Mouse (Mus musculus) kidney, embryonic 14.5 days (tissue): ENCODE data around the gene Senp1. TPM values are rescaled to one million over a fixed set of nuclear protein-coding genes. Genes with fewer than 3 reads are reported as not detected.

ENCODE experiments used
- ATAC-seq: fragments of 200-750 bp; cut with Nextera tagmentation; 2 replicates; pipeline ENCODE4 v1.8.0; 2017; ENCODE audit warnings: moderate number of reproducible peaks, mild to moderate bottlenecking, moderate TSS enrichment, moderate library complexity; ENCODE audit not compliant: low FRiP score, low TSS enrichment
- H3K27ac ChIP-seq: fragments of 300-500 bp; sonication (generic); 2 replicates; pipeline ENCODE4 v1.5.1; 2014; ENCODE audit warnings: low read depth, mild to moderate bottlenecking, low read length, moderate library complexity, mixed read lengths
- H3K27me3 ChIP-seq: fragments of 300-500 bp; sonication (generic); 2 replicates; pipeline ENCODE4 v1.6.1; 2014; ENCODE audit warnings: mild to moderate bottlenecking, low read length; ENCODE audit not compliant: control insufficient read depth, insufficient read depth
- H3K36me3 ChIP-seq: fragments of 300-500 bp; sonication (generic); 2 replicates; pipeline ENCODE4 v1.6.1; 2014; ENCODE audit warnings: low read length, mixed read lengths; ENCODE audit not compliant: control insufficient read depth, insufficient read depth
- H3K4me1 ChIP-seq: fragments of 300-500 bp; sonication (generic); 2 replicates; pipeline ENCODE4 v1.6.1; 2014; ENCODE audit warnings: low read length, mixed read lengths; ENCODE audit not compliant: control insufficient read depth, insufficient read depth
- H3K4me2 ChIP-seq: fragments of 300-500 bp; sonication (generic); replicated peaks from 2 replicates; pipeline ENCODE4 v1.6.1; 2014; ENCODE audit warnings: low read depth, mild to moderate bottlenecking, low read length
- H3K4me3 ChIP-seq: fragments of 300-500 bp; sonication (generic); 2 replicates; pipeline ENCODE4 v1.5.1; 2014; ENCODE audit warnings: mild to moderate bottlenecking, low read length
- H3K9ac ChIP-seq: fragments of 300-500 bp; sonication (generic); 2 replicates; pipeline ENCODE4 v1.6.1; 2014; ENCODE audit warnings: low read depth, mild to moderate bottlenecking, low read length, moderate library complexity
- H3K9me3 ChIP-seq: fragments of 300-500 bp; sonication (generic); 2 replicates; pipeline ENCODE4 v1.6.1; 2016; ENCODE audit warnings: low read length; ENCODE audit not compliant: control insufficient read depth
- WGBS: fragments of 180-500 bp; shearing (Covaris S2); extraction: QIAGEN DNeasy Blood & Tissue Kit; methylation state at CpG from one replicate; pipeline ENCODE4 v1.1.7; 2014; 5-methylcytosine and 5-hydroxymethylcytosine counted together
- polyA plus RNA-seq: library from polyadenylated mRNA; unstranded; fragments of >200 nt; fragmentation: Nextera tagmentation; extraction: Ambion mirVana; gene quantifications from 2 replicates; pipeline ENCODE4 v1.2.1, GENCODE M21; 2014

Gene Senp1
- polyA plus RNA-seq, 1 experiment from 2014 or later, result 41.2 TPM

- 95% methylated on average over 5 of the region's 5 CpGs for WGBS
- Histone ChIP-seq H3K36me3 (peaks cover 94% of the 10 kb centered on the region), H3K4me1 (no peaks in the 10 kb centered on the region), H3K27me3 (no peaks in the 10 kb centered on the region), H3K9me3 (no peaks in the 10 kb centered on the region), H3K27ac (no peak overlapping the region), H3K4me2 (no peak overlapping the region), H3K9ac (no peak overlapping the region), H3K4me3 (no peak overlapping the region)
- no peak for ATAC-seq
Observed at GRCm38 (mm10) chr15:98044387-98044786, 49.2 kb downstream of the Senp1 start.

DNA sequence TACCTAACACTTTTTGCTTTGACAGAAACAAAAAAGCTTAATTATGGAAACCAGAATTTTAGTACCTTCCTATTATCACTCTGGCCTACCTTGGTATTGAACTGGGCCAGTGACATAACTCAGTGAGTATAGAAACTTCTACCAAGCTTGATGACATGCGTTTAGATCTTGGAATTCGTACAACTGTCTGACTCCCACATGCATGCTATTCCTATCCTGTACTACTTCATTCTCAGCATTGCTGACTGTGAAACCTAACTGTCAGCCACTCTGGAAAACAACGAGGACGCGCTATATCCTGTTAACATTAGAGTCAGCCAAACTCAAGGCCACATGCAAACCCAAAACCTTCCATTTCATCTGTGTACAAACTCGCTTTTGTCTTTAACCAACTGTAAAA, 49.6 kb downstream of the Senp1 start:
- H3K27me3 ChIP-seq, result no peaks in the 10 kb centered on the region
- 91% methylated on average over 6 of the region's 6 CpGs for WGBS
- ATAC-seq, result no peak
- no peak overlapping the region for H3K4me3 ChIP-seq
- no peak overlapping the region for H3K9ac ChIP-seq
- no peaks in the 10 kb centered on the region for H3K4me1 ChIP-seq
- H3K36me3 ChIP-seq, result peaks cover 94% of the 10 kb centered on the region
- no peaks in the 10 kb centered on the region for H3K9me3 ChIP-seq
- no peak overlapping the region for H3K27ac ChIP-seq
- no peak overlapping the region for H3K4me2 ChIP-seq

GRCm38 (mm10) chr15:98042508-98042907, 51.0 kb downstream of the Senp1 start:
- no peak for ATAC-seq
- 94% methylated on average over 12 of the region's 12 CpGs for WGBS
- peaks cover 86% of the 10 kb centered on the region for H3K36me3 ChIP-seq

DNA sequence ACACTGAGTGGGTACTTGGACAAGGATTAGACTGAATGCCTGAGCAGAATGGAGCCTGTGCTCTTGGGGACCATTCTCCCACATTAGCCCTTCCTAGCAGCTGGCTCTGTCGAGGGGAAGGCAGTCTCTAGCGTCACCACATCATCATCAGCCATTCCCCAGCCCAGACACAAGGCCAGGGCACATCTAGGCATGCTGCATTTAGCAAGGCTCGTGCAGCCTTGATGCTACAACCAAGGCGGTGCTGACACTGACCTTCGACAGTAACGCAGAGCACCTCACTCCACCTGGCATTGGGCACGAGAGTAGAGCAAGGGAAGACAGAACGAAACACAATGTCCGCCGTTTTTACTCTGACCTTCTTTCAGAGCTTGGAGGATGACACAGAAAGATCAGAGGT, 53.9 kb downstream of the Senp1 start:
- no peak overlapping the region for H3K4me2 ChIP-seq
- H3K27ac ChIP-seq, result no peak overlapping the region
- ATAC-seq, result no peak
- no peaks in the 10 kb centered on the region for H3K9me3 ChIP-seq
- H3K4me3 ChIP-seq, result no peak overlapping the region
- WGBS, result 91% methylated on average over 10 of the region's 10 CpGs
- H3K36me3 ChIP-seq, result peaks cover 76% of the 10 kb centered on the region
- no peaks in the 10 kb centered on the region for H3K27me3 ChIP-seq
- H3K9ac ChIP-seq, result no peak overlapping the region
- H3K4me1 ChIP-seq, result no peaks in the 10 kb centered on the region

More at GRCm38 (mm10) chr15:98042508-98042907, 51.0 kb downstream of the Senp1 start:
- Histone ChIP-seq H3K4me1 (no peaks in the 10 kb centered on the region), H3K27ac (no peak overlapping the region), H3K27me3 (no peaks in the 10 kb centered on the region), H3K9ac (no peak overlapping the region), H3K4me2 (no peak overlapping the region), H3K4me3 (no peak overlapping the region), H3K9me3 (no peaks in the 10 kb centered on the region)

DNA sequence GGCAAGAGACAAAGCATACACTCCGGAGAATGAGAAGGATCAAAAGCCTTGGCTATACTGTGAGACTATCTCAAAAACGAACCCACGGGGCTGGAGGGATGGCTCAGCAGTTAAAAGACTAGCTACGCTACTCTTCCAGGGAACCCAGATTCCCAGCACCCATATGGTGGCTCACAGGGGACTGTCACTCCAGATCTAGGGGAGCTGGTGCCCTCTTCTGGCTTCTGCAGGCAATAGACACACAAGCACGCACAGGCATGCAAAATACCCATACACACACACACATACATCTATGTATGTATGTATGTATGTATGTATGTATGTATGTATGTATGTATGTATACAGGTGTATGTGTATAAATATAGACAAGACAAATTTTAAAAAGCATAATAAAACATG, 57.0 kb downstream of the Senp1 start:
- Histone ChIP-seq H3K9me3 (no peaks in the 10 kb centered on the region), H3K4me2 (no peak overlapping the region), H3K9ac (no peak overlapping the region), H3K4me3 (no peak overlapping the region), H3K4me1 (no peaks in the 10 kb centered on the region), H3K27ac (no peak overlapping the region), H3K36me3 (peaks cover 46% of the 10 kb centered on the region), H3K27me3 (no peaks in the 10 kb centered on the region)
- no peak for ATAC-seq
- WGBS, result 99% methylated on average over 5 of the region's 5 CpGs

DNA sequence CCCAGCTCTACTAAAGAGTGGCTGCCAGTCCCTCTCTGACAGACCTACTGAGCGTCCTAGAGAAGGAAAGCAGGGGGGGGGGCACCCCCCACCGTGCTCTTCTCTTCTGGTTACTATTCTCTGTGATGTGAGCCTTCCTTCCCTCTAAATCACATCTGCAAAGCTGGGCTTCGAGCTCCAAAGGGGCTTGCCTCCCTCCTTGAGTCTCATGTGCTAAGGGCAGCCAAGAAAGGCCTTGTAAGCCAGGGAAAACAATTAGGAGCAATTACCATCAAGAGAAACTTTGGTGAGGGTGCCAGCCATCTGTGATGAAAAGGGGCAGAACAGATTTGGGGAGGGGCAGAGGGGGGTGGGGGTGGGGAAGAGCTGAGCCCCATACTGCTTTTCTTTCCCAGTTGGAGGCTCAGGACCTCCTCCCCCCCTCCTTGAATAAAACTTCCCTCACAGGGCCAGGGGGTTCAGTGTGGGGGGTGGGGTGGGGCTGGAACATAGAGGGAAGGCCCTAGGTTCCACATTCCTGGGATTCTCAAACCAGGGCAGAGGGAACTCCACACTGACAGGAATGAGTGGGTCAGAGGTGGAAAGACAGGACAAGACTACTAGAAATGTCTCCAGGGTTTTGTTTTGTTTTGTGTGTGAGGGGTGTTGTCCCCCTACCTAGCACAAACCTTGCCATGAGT, 58.3 kb downstream of the Senp1 start:
- peaks cover 33% of the 10 kb centered on the region for H3K36me3 ChIP-seq
- WGBS, result 15% methylated on average over 3 of the region's 3 CpGs
- H3K9me3 ChIP-seq, result no peaks in the 10 kb centered on the region
- no peaks in the 10 kb centered on the region for H3K4me1 ChIP-seq
- H3K9ac ChIP-seq, result no peak overlapping the region
- H3K4me2 ChIP-seq, result no peak overlapping the region
- no peak overlapping the region for H3K4me3 ChIP-seq
- ATAC-seq, result no peak
- no peak overlapping the region for H3K27ac ChIP-seq
- H3K27me3 ChIP-seq, result no peaks in the 10 kb centered on the region

GRCm38 (mm10) chr15:98033233-98033748, 60.3 kb downstream of the Senp1 start:
- Histone ChIP-seq H3K9me3 (no peaks in the 10 kb centered on the region), H3K9ac (no peak overlapping the region), H3K4me3 (no peak overlapping the region), H3K4me2 (no peak overlapping the region), H3K4me1 (peaks cover 5% of the 10 kb centered on the region), H3K27ac (no peak overlapping the region), H3K36me3 (peaks cover 17% of the 10 kb centered on the region; the same call in 1 of the 2 replicates), H3K27me3 (no peaks in the 10 kb centered on the region)
- 66% methylated on average over 9 of the region's 9 CpGs for WGBS
- no peak for ATAC-seq

DNA sequence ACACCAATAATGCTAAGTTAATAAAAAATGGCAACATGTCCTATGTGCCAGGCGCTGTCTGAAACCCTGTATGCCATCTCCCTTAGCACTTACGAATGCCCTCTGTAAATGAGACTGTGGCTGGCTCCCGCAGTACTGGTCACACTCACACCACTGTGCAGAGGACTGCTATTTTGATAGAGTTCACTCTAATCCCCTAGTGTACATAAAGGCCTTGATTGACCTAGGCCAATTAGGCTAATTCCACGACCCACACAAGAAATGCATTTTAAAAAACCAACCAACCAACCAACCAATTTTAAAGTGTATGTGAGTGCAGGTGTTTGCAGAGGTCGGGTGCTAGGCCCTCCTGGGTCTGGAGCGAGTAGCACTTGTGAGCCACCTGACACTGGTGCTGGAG, 63.7 kb downstream of the Senp1 start:
- Histone ChIP-seq H3K36me3 (no peaks in the 10 kb centered on the region), H3K27ac (no peak overlapping the region), H3K4me2 (no peak overlapping the region), H3K4me3 (no peak overlapping the region), H3K4me1 (peaks cover 38% of the 10 kb centered on the region), H3K27me3 (0 out of 2 replicates have a peak, but pooled peaks cover under 1% of the 10 kb centered on the region), H3K9me3 (no peaks in the 10 kb centered on the region), H3K9ac (no peak overlapping the region)
- WGBS, result 77% methylated on average over 6 of the region's 6 CpGs
- no peak for ATAC-seq
